Mouse (Mus musculus) neural tube, embryonic 11.5 days (tissue): ENCODE measurements around the gene Gnaz. TPM values are rescaled to one million over a fixed set of nuclear protein-coding genes. Genes with fewer than 3 reads are reported as not detected.

ENCODE experiments used
- ATAC-seq: fragments of 200-750 bp; cut with Nextera tagmentation; 2 replicates; pipeline ENCODE4 v1.8.0; 2017; ENCODE audit warnings: moderate number of reproducible peaks, mild to moderate bottlenecking, moderate TSS enrichment, moderate library complexity; ENCODE audit not compliant: insufficient read depth, low FRiP score, low TSS enrichment
- DNase-seq: peaks from one replicate; pipeline ENCODE4 v3.0.0-alpha.2; 2015; ENCODE audit warnings: low spot score
- H3K27ac ChIP-seq: fragments of 300-500 bp; sonication (generic); 2 replicates; pipeline ENCODE4 v1.5.1; 2014; ENCODE audit warnings: low read depth, mild to moderate bottlenecking, low read length
- H3K27me3 ChIP-seq: fragments of 300-500 bp; sonication (generic); 2 replicates; pipeline ENCODE4 v1.6.1; 2014; ENCODE audit warnings: mild to moderate bottlenecking, low read length, mixed read lengths; ENCODE audit not compliant: control insufficient read depth, insufficient read depth
- H3K36me3 ChIP-seq: fragments of 300-500 bp; sonication (generic); 2 replicates; pipeline ENCODE4 v1.6.1; 2014; ENCODE audit warnings: mild to moderate bottlenecking, low read length, moderate library complexity, mixed read lengths; ENCODE audit not compliant: control insufficient read depth, insufficient read depth
- H3K4me1 ChIP-seq: fragments of 300-500 bp; sonication (generic); 2 replicates; pipeline ENCODE4 v1.6.1; 2014; ENCODE audit warnings: low read length, mixed read lengths; ENCODE audit not compliant: control insufficient read depth, insufficient read depth
- H3K4me2 ChIP-seq: fragments of 300-500 bp; sonication (generic); 2 replicates; pipeline ENCODE4 v1.6.1; 2014; ENCODE audit warnings: low read depth, mild to moderate bottlenecking, moderate library complexity
- H3K4me3 ChIP-seq: fragments of 300-500 bp; sonication (generic); 2 replicates; pipeline ENCODE4 v1.5.1; 2014; ENCODE audit warnings: low read depth, low read length
- H3K9ac ChIP-seq: fragments of 300-500 bp; sonication (generic); 2 replicates; pipeline ENCODE4 v1.6.1; 2014; ENCODE audit warnings: mild to moderate bottlenecking, low read length
- H3K9me3 ChIP-seq: fragments of 300-500 bp; sonication (generic); 2 replicates; pipeline ENCODE4 v1.6.1; 2016; ENCODE audit warnings: low read length; ENCODE audit not compliant: control insufficient read depth
- WGBS: fragments of 180-500 bp; shearing (Covaris S2); extraction: QIAGEN DNeasy Blood & Tissue Kit; methylation state at CpG from one replicate; pipeline ENCODE4 v1.1.7; 2014; 5-methylcytosine and 5-hydroxymethylcytosine counted together
- polyA plus RNA-seq: library from polyadenylated mRNA; unstranded; fragments of >200 nt; fragmentation: Nextera tagmentation; extraction: Ambion mirVana; gene quantifications from 2 replicates; pipeline ENCODE4 v1.2.1, GENCODE M21; 2014

Gene Gnaz
- polyA plus RNA-seq, result 14.7 and 16.0 TPM in 2 replicates

DNA sequence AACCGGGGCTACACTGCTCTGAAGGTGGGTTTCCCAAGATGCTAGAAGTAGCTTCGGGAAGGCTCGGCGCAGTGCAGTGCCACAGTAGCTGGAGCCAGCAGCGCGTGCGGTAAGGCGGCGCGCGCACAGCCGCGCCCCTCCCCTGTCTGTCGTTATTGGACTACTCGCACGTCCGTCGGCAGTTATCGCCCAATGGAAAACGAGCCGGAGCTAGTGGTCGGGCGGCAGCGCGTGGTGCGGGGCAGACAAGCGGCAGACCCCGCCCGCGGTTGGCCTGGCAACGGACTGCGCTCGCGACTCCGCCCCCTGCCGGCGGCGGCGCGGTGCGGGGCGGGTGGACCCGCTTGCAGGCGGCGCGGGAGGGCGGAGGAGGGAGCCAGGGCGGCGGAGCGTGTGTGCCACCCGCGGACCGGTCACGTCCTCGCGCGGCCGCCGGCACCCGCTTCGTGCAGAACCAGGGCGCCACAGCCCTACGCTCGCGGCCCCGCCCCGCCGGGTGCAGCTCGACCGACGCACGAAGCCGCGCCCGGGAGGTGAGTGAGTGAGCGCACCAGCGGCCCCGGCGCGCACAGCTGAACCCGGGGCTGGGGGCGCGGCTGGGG lies at the start of gene Gnaz:
TSS of gene Gnaz (plus strand) at position 328 of the 602 bp plus-strand sequence.
- H3K4me1 ChIP-seq, result peaks cover 3% of the 10 kb centered on the region; the same call in 1 of the 2 replicates
- peak within 1 kb of the TSS; percentile 82 for H3K4me2 ChIP-seq
- no peak within 1 kb of the TSS for H3K27ac ChIP-seq
- DNase-seq (peak; percentile 98), ATAC-seq (peak; percentile 96)
- H3K36me3 ChIP-seq, result no peaks in the 10 kb centered on the region
- H3K9ac ChIP-seq, result peak within 1 kb of the TSS; percentile 49
- no peaks in the 10 kb centered on the region for H3K9me3 ChIP-seq
- under 1% methylated on average over 83 of the region's 83 CpGs for WGBS
- H3K4me3 ChIP-seq, result peak within 1 kb of the TSS; percentile 58
- H3K27me3 ChIP-seq, result peaks cover 6% of the 10 kb centered on the region

DNA sequence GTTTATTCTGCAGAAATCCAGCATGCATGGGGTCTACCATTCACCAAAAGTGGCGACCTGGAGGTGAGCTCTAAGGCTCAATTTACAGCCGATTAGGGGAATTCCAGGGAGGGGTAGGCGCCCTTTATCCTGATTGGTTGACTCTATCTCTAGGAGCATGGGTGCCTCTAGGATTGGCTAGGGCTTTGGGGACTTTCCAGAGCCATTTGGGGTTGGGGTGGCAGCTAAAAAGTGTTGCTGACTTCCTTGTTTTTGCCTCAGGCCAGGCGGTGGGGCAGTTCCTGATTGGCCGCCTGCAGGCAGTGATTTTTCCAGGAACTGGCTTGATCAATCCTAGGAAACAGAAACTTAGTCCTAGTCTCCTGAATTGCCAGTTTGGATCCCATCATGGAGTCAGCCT lies 47.7 kb upstream of the Gnaz start:
- no peak overlapping the region for H3K9ac ChIP-seq
- no peak for DNase-seq
- no peaks in the 10 kb centered on the region for H3K36me3 ChIP-seq

DNA sequence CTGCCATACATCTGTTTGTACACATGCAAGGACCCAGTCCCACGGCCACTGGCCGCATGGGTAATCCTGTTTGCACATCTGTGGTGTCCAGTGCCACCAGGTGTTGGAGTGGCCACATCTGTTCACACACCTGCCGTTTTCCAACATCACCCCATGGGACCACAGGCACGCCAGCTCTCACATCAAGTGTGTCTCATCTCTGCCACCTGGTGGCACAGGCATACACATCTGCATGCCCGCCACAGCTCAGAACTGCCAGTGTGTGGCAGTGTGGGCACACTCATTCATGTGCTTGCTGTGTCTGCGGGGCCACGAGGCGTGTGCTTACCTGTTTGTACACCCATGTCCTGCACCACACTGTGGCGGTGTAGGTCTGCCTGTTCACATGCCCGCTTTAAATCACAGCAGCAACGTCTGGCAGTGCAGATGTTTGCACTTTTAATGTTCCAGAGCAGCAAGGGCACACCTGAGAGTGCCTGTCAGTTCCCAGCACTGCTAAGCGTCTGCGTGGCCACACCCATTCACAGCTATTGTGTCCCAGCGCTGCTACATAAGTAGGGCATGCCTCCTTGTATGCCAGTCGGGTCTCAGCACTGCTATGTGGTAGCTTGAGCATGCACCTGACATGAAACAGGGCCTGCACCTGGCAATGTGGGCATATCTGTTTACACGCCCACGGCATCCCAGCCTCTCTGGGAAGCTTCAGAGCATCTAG lies 46.0 kb upstream of the Gnaz start:
- H3K4me3 ChIP-seq, result no peak overlapping the region
- H3K36me3 ChIP-seq, result no peaks in the 10 kb centered on the region
- no peak overlapping the region for H3K4me2 ChIP-seq
- peak; percentile 55 for DNase-seq
- H3K27ac ChIP-seq, result no peak overlapping the region
- no peaks in the 10 kb centered on the region for H3K4me1 ChIP-seq
- no peaks in the 10 kb centered on the region for H3K9me3 ChIP-seq
- peak; percentile 43; the same call in 1 of the 2 replicates for ATAC-seq
- 47% methylated on average over 17 of the region's 17 CpGs for WGBS
- no peaks in the 10 kb centered on the region for H3K27me3 ChIP-seq
- H3K9ac ChIP-seq, result no peak overlapping the region

More for the DNA sequence above, 47.7 kb upstream of the Gnaz start:
- no peaks in the 10 kb centered on the region for H3K27me3 ChIP-seq
- WGBS, result 42% methylated on average over 5 of the region's 5 CpGs
- H3K4me2 ChIP-seq, result no peak overlapping the region
- no peak overlapping the region for H3K27ac ChIP-seq
- no peak for ATAC-seq
- no peaks in the 10 kb centered on the region for H3K9me3 ChIP-seq
- H3K4me3 ChIP-seq, result no peak overlapping the region
- no peaks in the 10 kb centered on the region for H3K4me1 ChIP-seq

GRCm38 (mm10) chr10:74921614-74922013 lies 45.4 kb upstream of the Gnaz start:
- Histone ChIP-seq H3K36me3 (no peaks in the 10 kb centered on the region), H3K4me1 (no peaks in the 10 kb centered on the region), H3K27me3 (no peaks in the 10 kb centered on the region), H3K27ac (no peak overlapping the region), H3K9ac (no peak overlapping the region), H3K4me2 (no peak overlapping the region), H3K9me3 (no peaks in the 10 kb centered on the region), H3K4me3 (no peak overlapping the region)
- 91% methylated on average over 11 of the region's 11 CpGs for WGBS
- DNase-seq (no peak), ATAC-seq (no peak)

DNA sequence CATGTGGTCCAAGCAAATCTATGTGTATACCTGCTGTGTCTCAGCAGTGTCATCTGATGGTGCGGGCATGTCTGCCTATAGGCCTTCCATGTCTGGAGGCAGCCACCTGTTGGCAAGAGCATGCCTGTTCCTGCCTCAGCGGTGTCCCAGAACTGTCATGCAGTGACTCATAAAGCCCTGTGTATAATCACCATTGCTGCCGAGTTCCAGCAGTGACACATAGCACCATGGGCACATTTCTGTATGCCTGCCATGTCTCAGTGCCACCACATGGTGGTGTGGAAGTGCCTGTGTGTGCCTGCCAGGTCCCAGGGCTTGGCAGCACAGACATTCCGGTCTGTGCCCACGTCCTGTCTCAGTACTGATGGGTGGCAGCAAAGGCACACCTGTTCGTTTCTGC lies 44.2 kb upstream of the Gnaz start:
- H3K4me1 ChIP-seq, result no peaks in the 10 kb centered on the region
- H3K9ac ChIP-seq, result no peak overlapping the region
- ATAC-seq (no peak), DNase-seq (no peak)
- H3K27me3 ChIP-seq, result no peaks in the 10 kb centered on the region
- H3K27ac ChIP-seq, result no peak overlapping the region
- 74% methylated on average over 6 of the region's 6 CpGs for whole genome bisulfite sequencing
- no peak overlapping the region for H3K4me2 ChIP-seq
- H3K4me3 ChIP-seq, result no peak overlapping the region
- H3K9me3 ChIP-seq, result no peaks in the 10 kb centered on the region
- H3K36me3 ChIP-seq, result no peaks in the 10 kb centered on the region

GRCm38 (mm10) chr10:74924274-74924673 lies 42.7 kb upstream of the Gnaz start:
- 93% methylated on average over 14 of the region's 14 CpGs for WGBS

GRCm38 (mm10) chr10:74925324-74925723 lies 41.7 kb upstream of the Gnaz start:
- H3K9me3 ChIP-seq, result no peaks in the 10 kb centered on the region
- ATAC-seq, result no peak
- peak; percentile 65 for DNase-seq
- no peak overlapping the region for H3K27ac ChIP-seq
- H3K4me1 ChIP-seq, result no peaks in the 10 kb centered on the region
- no peaks in the 10 kb centered on the region for H3K27me3 ChIP-seq
- 17% methylated on average over 21 of the region's 21 CpGs for WGBS
- peak overlapping the region; percentile 17; the same call in 1 of the 2 replicates for H3K4me2 ChIP-seq
- no peaks in the 10 kb centered on the region for H3K36me3 ChIP-seq
- no peak overlapping the region for H3K4me3 ChIP-seq
- H3K9ac ChIP-seq, result no peak overlapping the region

More at GRCm38 (mm10) chr10:74924274-74924673, 42.7 kb upstream of the Gnaz start:
- H3K4me1 ChIP-seq, result no peaks in the 10 kb centered on the region
- H3K9me3 ChIP-seq, result no peaks in the 10 kb centered on the region
- H3K9ac ChIP-seq, result no peak overlapping the region
- H3K27me3 ChIP-seq, result no peaks in the 10 kb centered on the region
- no peaks in the 10 kb centered on the region for H3K36me3 ChIP-seq
- H3K27ac ChIP-seq, result no peak overlapping the region
- DNase-seq (no peak), ATAC-seq (no peak)
- H3K4me3 ChIP-seq, result no peak overlapping the region
- no peak overlapping the region for H3K4me2 ChIP-seq

GRCm38 (mm10) chr10:74928276-74928675 lies 38.7 kb upstream of the Gnaz start:
- WGBS, result 87% methylated on average over 7 of the region's 7 CpGs
- Histone ChIP-seq H3K9ac (no peak overlapping the region), H3K27me3 (no peaks in the 10 kb centered on the region), H3K4me1 (no peaks in the 10 kb centered on the region), H3K4me3 (no peak overlapping the region), H3K4me2 (no peak overlapping the region), H3K9me3 (no peaks in the 10 kb centered on the region), H3K36me3 (no peaks in the 10 kb centered on the region), H3K27ac (no peak overlapping the region)
- ATAC-seq (no peak), DNase-seq (no peak)

DNA sequence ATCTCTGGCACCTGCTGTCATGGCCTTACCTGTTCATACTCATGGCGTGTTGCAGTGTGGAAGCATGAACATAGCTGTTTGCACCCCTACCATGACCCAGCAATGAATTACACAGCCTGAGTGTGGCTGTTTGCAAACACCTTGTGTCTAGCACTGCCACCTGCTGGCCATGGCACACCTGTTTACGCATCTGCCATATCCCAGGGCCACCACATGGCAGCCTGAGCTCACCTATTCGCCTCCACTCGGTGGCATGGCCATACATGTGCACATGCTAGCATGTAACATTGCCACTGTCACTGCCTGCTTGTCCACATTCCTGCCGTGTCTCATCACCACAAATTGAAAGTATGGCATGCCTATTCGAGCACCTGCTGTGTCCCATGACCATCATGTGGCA lies 37.4 kb upstream of the Gnaz start:
- no peaks in the 10 kb centered on the region for H3K36me3 ChIP-seq
- no peak overlapping the region for H3K27ac ChIP-seq
- H3K9me3 ChIP-seq, result no peaks in the 10 kb centered on the region
- ATAC-seq, result no peak
- no peak overlapping the region for H3K4me2 ChIP-seq
- H3K9ac ChIP-seq, result no peak overlapping the region
- H3K4me3 ChIP-seq, result no peak overlapping the region
- H3K4me1 ChIP-seq, result no peaks in the 10 kb centered on the region
- H3K27me3 ChIP-seq, result no peaks in the 10 kb centered on the region
- WGBS, result 73% methylated on average over 6 of the region's 6 CpGs
- no peak for DNase-seq
